Mouse (Mus musculus) layer of hippocampus, postnatal 14 days (tissue): Measurements from ENCODE around the gene Ifne. TPM values are rescaled to one million over a fixed set of nuclear protein-coding genes. Genes with fewer than 3 reads are reported as not detected.

Source experiments
- DNase-seq, 2 experiments: peaks; one replicate each; pipeline ENCODE4 v3.0.0; 2021 to 2022; ENCODE audit warnings: low spot score in 2 of 2, mixed read lengths in 1 of 2
- long read RNA-seq, 2 experiments: library from polyadenylated mRNA; stranded (forward); transcript quantifications; one replicate each; pipeline ENCODE4 v2.0.0; 2021
- total RNA-seq, 2 experiments: library from RNA; stranded (reverse); gene quantifications; 2 replicates each; pipeline ENCODE4 v1.2.3; 2021

Ifne gene
- total RNA-seq: not detected
- long read RNA-seq, experiment 1: 0 reads
- long read RNA-seq, experiment 2: 0 reads

DNA sequence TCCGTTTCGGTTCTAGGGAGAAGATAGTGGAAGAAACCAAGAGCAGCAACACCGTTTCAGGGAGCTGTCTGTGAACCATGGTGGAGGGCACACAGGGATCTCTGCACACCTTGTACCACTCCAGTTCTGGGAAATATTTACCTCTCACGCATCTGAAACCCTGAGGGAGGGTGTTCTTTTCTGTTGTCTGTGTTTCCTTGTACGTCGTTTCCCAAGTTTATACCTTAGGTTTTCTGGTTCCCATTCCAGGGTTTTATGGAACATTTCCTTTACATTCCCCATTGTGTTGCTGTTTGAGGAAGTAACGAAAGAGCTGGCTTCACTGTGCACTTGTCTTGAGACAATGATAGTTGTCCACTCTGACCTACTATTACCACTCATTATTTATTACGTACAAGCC is at the start of gene Ifne:
Ifne (minus strand) TSS at position 101 of the 400 bp plus-strand sequence.
- no peak for DNase-seq

GRCm38 (mm10) chr4:88928341-88929102 is 48.5 kb upstream of the Ifne start:
- DNase-seq: no peak

- DNase-seq: no peak
These were observed 47.8 kb upstream of the Ifne start for GRCm38 (mm10) chr4:88927850-88928249.

DNA sequence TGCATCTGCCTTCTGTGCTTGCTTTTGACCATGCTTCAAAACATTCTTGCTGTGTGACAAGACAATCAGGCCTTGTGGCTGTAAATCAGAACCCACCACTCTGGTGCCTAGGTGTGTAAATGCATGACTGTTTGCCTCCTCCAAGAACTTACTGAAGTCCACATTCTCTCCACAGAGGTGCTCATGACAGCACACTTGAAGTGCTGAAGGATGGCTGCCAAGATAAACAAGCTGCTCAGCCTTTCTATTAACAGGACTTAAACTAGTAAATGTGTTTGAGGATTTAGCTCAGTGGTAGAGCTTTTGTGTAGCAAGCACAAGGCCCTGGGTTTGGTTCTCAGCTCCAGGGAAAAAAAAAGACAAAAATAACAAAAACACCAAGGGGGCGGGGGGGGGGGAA is 46.6 kb upstream of the Ifne start:
- no peak for DNase-seq

GRCm38 (mm10) chr4:88926082-88926481 is 46.1 kb upstream of the Ifne start:
- DNase-seq: no peak

GRCm38 (mm10) chr4:88925456-88925855 is 45.5 kb upstream of the Ifne start:
- no peak for DNase-seq

- DNase-seq: no peak
These were observed 41.3 kb upstream of the Ifne start for GRCm38 (mm10) chr4:88921280-88921679.

DNA sequence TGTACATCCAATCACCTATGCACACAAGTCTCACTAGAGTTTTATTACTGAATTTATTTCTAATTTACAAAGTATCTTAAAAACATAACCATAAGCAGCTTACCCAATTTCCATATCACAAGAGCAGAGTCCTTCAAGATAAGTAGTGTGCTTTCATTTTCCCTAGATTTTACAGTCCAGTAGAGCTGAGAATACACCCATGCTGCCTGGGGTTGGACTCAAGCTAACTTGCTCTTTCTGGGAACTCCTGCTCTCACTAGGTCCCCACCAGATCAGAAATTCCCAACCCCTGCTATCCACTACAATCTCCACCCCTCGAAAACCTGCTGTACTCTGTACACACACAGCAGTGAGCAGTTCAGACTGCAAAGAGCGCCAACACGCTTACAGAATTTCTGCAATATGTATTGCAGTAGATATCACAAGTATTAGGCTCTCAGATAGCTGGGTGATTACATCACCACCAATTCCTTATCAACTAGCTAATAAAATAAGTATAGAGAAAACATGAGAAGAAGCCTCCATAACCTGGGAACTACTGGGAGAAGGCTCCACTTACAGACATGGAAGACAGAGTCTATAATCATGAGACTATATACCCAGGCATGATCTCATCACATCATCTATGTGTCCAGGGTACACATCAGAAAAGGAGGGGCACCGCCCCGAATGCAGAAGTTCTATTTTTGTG is 37.9 kb upstream of the Ifne start:
- no peak for DNase-seq

GRCm38 (mm10) chr4:88916306-88916705 is 36.3 kb upstream of the Ifne start:
- DNase-seq: no peak

- DNase-seq: no peak
These were observed 34.0 kb upstream of the Ifne start for GRCm38 (mm10) chr4:88913984-88914383.

DNA sequence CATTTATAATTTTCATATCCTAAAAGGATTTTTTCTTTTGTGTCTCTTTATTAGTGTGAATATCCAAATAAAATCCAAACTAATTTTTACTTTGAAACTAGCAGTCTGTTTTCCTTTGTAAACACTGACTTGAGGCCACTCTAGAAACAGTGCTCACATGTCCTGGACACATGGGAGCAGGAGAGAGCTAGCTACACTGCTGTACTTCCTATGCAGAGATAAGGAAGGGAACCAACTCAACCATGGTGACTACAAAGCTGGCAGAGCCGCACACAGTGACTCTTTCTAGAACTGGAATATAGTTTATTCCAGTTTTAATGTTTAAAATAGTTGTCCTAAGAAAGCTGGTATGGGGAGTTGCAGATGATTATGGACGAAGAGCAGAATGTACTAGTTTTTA is 32.9 kb upstream of the Ifne start:
- DNase-seq: no peak

- DNase-seq: no peak
These were observed 32.2 kb upstream of the Ifne start for GRCm38 (mm10) chr4:88912187-88912586.

GRCm38 (mm10) chr4:88909600-88910534 is 29.9 kb upstream of the Ifne start:
- no peak for DNase-seq

DNA sequence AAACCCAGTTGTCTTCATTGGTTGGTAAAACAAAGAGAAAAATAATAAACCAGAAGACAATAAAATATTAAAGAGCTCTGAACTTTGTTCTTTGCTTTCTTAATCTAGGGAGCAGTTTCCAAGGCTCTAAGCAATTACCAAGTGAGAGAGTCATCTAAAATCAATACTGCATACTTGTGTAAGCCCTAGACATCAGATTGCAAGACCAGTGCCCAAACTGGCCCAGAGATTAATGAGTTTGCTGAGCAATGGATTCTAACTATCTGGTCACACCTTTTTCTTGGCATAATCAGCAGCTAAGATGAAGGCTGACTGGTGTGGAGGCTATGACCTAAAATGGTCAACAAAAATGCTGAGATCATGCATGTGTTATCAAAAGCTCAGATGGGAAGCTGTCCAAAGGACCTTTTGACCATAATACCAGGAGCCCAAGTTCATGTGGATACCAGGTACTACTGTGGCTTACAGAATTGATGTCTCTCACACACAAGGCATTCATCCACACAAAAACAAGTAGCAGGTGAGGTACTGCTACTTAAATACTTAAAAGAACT is 13.3 kb upstream of the Ifne start:
- DNase-seq: no peak

- no peak for DNase-seq
These were observed 8.2 kb upstream of the Ifne start for GRCm38 (mm10) chr4:88888236-88888635.

DNA sequence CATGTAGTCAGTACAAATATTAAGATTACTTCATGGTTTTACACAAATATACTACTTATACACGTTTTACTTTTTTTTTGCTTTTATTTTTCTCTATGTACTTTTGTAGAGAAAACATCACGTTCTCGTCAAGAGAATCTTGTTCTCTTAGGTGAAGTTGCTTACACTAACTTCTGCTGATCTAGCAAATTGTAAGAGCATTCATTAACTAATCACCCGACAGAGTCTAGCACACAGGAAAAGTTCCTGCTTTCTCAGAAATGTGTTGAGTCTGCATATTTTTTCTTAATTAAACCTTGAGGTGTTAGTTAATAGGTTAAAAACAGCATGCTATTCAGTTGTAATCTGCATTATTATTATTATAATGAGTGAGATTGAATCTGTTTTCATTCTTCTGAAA is 1.2 kb downstream of the Ifne start:
- no peak for DNase-seq

GRCm38 (mm10) chr4:88878246-88878645 is 1.8 kb downstream of the Ifne start:
- no peak for DNase-seq

GRCm38 (mm10) chr4:88876520-88876919 is 3.5 kb downstream of the Ifne start:
- no peak for DNase-seq

DNA sequence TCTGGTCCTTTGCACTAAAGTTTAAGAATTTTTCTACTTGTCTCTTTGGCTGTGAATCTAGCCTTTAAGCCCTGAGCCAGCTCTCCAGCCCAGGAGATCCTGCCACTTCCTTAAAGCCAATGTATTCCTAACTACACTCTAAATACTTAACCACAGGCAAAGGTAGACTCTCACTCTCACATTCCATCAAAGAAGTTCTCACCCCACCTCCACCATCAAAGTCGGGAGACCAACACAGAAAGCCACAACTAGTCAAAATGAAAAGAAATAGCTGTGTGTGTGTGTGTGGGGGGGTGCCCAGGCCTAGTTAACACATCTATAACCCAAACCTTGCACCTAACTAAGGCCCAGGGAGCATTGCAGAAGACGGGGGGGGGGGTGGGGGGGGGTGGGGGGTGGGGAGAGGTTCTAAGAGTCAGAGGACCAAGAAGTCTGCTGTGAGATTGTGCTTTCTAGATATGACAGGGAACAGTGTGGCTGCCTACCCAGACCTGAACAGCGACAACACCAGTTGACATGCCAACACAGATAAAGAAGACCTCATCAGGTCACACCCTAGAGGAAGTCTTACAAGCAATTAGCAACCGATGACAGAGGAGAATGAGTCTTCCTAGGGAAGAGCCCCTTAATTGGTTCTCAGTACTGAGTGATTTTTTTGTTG is 4.4 kb downstream of the Ifne start:
- no peak for DNase-seq

DNA sequence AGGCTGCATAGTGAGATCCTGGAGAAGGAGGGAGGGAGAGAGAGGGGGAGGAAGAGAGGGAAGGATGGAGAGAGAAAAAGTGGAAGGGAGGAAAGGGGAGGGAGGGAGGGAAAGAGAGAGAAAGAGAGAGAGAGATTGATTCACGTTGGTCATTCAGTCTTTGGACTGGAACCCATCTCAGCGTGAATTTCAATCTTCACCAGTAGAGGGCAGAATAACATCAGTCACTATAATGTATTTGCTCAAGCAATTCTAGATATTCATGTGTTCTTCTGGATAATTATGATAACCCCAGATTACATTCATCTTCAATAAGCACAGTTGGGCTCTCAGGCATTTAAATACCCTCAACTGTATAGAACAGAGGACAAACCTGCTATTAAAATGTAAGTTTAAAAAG is 7.3 kb downstream of the Ifne start:
- peak in 1 of 2 experiments; percentile 67 for DNase-seq
